Mouse (Mus musculus) brain, embryonic 14.5 days (tissue): Measurements from ENCODE around the gene Akap8.

Experiments
- CTCF ChIP-seq: fragments of 200-500 bp; IDR thresholded peaks from 2 replicates; pipeline ENCODE4 v1.5.1; 2012; ENCODE audit warnings: inconsistent platforms, mild to moderate bottlenecking, moderate library complexity, borderline replicate concordance; ENCODE audit not compliant: insufficient read depth, insufficient read length; ENCODE audit errors: extremely low read depth
- POLR2A ChIP-seq: fragments of 200-500 bp; IDR thresholded peaks from 2 replicates; pipeline ENCODE4 v1.6.1; 2012; ENCODE audit warnings: mild to moderate bottlenecking, inconsistent platforms, borderline replicate concordance; ENCODE audit not compliant: poor library complexity, insufficient read depth, insufficient read length, severe bottlenecking; ENCODE audit errors: extremely low read depth

DNA sequence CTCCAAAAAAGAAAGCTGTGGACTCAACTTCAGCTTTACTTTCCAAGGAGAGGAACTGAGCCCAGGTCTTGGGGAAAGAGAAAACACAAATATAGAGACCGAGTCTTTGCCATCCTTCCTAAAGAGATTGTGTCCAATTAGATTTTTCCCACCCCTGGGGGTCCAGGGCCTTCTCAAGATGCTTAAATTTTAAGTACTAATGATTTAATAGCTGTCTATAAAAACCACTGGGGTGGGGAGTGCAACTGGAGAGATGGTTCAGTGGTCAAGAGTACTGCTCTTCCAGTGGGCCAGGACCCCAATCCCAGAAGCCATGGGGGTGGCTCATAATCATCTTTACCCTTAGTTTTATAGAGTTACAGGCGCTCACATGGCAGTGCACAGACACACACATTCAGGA lies 27.4 kb upstream of the Akap8 start:
- TF ChIP-seq POLR2A (no peak), CTCF (no peak)
